Mouse (Mus musculus) stomach, embryonic 15.5 days (tissue): ENCODE data around the gene Slfn9. TPM values are rescaled to one million over a fixed set of nuclear protein-coding genes. Genes with fewer than 3 reads are reported as not detected.
A peak's percentile ranks its signal among the peaks of the same experiment; 100 is the strongest.
"Not testable (repeated sequence)": the region's sequence is repeated elsewhere in the genome, so short reads cannot be mapped to it uniquely, and the experiment has no call there.

Experiments
- ATAC-seq: fragments of 200-750 bp; cut with Nextera tagmentation; 2 replicates; pipeline ENCODE4 v1.8.0; 2017; ENCODE audit warnings: low read depth, moderate number of reproducible peaks, moderate TSS enrichment; ENCODE audit not compliant: insufficient read depth, low FRiP score
- H3K27ac ChIP-seq: fragments of 300-500 bp; sonication (generic); 2 replicates; pipeline ENCODE4 v1.5.1; 2015; ENCODE audit warnings: mild to moderate bottlenecking, inconsistent platforms
- H3K27me3 ChIP-seq: fragments of 300-500 bp; sonication (generic); replicated peaks from 2 replicates; pipeline ENCODE4 v1.6.1; 2015; ENCODE audit warnings: inconsistent platforms
- H3K36me3 ChIP-seq: fragments of 300-500 bp; sonication (generic); 2 replicates; pipeline ENCODE4 v1.6.1; 2015; ENCODE audit warnings: inconsistent platforms
- H3K4me1 ChIP-seq: fragments of 300-500 bp; sonication (generic); 2 replicates; pipeline ENCODE4 v1.6.1; 2015; ENCODE audit warnings: inconsistent platforms
- H3K4me2 ChIP-seq: fragments of 300-500 bp; sonication (generic); 2 replicates; pipeline ENCODE4 v1.6.1; 2015; ENCODE audit warnings: mild to moderate bottlenecking, inconsistent platforms
- H3K4me3 ChIP-seq: fragments of 300-500 bp; sonication (generic); replicated peaks from 2 replicates; pipeline ENCODE4 v1.5.1; 2015; ENCODE audit warnings: inconsistent platforms
- H3K9ac ChIP-seq: fragments of 300-500 bp; sonication (generic); 2 replicates; pipeline ENCODE4 v1.6.1; 2015; ENCODE audit warnings: inconsistent platforms
- H3K9me3 ChIP-seq: fragments of 300-500 bp; sonication (generic); 2 replicates; pipeline ENCODE4 v1.6.1; 2016; ENCODE audit warnings: inconsistent platforms
- WGBS: fragments of 180-500 bp; shearing (Covaris S2); methylation state at CpG from one replicate; pipeline ENCODE4 v1.1.7; 2015; 5-methylcytosine and 5-hydroxymethylcytosine counted together
- polyA plus RNA-seq: library from polyadenylated mRNA; unstranded; fragments of >200 nt; fragmentation: Nextera tagmentation; extraction: Ambion mirVana; gene quantifications from 2 replicates; pipeline ENCODE4 v1.2.1, GENCODE M21; 2015

The Slfn9 gene
- polyA plus RNA-seq, 1 experiment from 2014 or later, result 23.8 TPM

DNA sequence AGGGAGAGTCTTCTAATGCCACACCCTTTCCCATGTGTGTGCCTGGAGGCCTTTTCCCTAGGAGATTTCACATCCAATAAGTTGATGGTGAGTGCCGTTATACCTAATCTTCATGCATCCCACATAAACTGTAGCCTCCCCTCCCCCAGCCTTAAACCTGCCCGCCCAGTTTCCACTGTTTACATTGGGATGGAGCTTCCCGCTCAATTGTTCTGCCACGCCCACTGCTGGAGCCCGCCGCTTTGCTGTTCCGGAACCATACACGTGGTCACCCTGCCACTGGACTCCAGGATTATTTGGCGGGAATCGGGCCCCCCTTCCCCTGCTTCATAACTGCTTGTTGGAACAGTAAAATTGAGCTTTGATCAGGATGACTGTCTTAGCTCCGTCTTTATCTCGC lies 2.3 kb downstream of the Slfn9 start:
- Histone ChIP-seq H3K4me3 (peak overlapping the region; percentile 45), H3K4me1 (peaks cover 15% of the 10 kb centered on the region; the same call in 1 of the 2 replicates), H3K27me3 (no peaks in the 10 kb centered on the region), H3K36me3 (0 out of 2 replicates have a peak, but pooled peaks cover 3% of the 10 kb centered on the region), H3K9me3 (no peaks in the 10 kb centered on the region), H3K9ac (no peak overlapping the region; the same call in 1 of the 2 replicates), H3K27ac (no peak overlapping the region), H3K4me2 (peak overlapping the region; percentile 70)
- WGBS, result 25% methylated on average over 12 of the region's 12 CpGs
- peak; percentile 53; the same call in 1 of the 2 replicates for ATAC-seq

DNA sequence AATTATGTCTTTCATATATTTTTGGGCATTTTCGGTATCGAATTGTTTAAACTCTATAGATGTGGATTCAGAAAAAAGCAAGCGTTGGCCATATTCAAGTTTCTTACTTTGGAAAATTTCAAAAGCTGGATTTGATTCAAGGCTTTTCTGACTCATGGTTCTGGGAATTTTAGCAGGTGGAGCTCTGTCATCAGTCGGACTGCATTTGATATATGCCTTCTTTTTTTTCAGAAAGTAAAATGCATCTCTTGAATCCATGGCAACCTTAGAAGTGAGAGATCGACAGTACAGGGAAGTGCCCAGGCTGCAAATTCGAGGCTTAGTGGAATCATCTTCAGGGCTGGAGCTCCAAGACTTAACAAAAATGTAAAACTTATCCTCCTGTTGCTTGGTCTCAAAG lies 4.0 kb downstream of the Slfn9 start:
- 77% methylated on average over 6 of the region's 6 CpGs for WGBS
- no peak overlapping the region for H3K27ac ChIP-seq

DNA sequence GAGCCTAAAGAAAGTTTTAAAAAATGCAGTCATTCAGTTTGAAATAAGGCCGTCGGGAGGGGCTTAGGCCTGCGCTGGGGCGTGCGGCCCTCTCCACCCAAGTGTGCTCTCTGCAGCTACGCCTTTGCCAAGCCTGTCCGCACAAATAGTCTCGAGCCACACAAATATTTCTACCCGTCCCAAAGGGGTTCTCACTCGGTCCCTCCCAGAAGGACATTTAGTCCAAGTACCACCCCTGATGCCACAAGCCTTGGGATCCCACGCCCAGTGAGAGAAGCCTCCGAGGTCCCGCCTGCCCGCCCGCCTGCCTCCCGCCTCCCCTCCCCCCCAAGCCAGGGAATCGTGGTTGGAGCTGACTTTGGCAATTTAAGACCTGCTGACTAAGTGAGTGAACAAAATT lies 8.4 kb downstream of the Slfn9 start:
- Histone ChIP-seq H3K4me2 (no peak overlapping the region), H3K9ac (no peak overlapping the region), H3K27ac (no peak overlapping the region), H3K4me3 (no peak overlapping the region), H3K9me3 (no peaks in the 10 kb centered on the region), H3K27me3 (no peaks in the 10 kb centered on the region), H3K4me1 (no peaks in the 10 kb centered on the region), H3K36me3 (peaks cover 6% of the 10 kb centered on the region; the same call in 1 of the 2 replicates)
- ATAC-seq, result no peak
- WGBS, result 79% methylated on average over 17 of the region's 17 CpGs

More for the DNA sequence above, 4.0 kb downstream of the Slfn9 start:
- no peak for ATAC-seq
- Histone ChIP-seq H3K27me3 (no peaks in the 10 kb centered on the region), H3K9me3 (no peaks in the 10 kb centered on the region), H3K4me1 (peaks cover 15% of the 10 kb centered on the region; the same call in 1 of the 2 replicates), H3K4me3 (no peak overlapping the region), H3K9ac (no peak overlapping the region), H3K36me3 (0 out of 2 replicates have a peak, but pooled peaks cover 3% of the 10 kb centered on the region), H3K4me2 (no peak overlapping the region)

DNA sequence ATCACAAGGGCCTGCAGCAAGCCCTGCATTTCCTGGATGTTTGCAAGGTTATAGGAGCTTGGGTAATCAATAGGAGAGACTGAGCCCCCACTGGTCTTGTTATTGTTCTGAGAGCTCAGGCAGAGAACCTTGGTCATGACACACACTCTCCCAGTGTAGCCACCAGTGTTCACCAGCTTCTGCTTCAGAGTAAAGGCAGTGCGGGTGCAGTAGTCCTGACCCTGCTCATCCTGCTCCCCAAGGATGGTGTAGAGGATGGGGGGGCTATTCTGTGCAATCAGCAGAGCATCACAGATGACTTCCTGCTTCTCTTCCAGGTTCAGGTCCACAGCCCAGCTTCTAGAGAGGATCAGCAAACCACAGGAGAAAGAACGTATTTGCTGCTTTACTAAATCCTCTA lies 9.2 kb downstream of the Slfn9 start:
- not testable (repeated sequence) for H3K36me3 ChIP-seq, H3K9ac ChIP-seq, H3K4me1 ChIP-seq, ATAC-seq, H3K4me3 ChIP-seq, H3K27ac ChIP-seq, H3K9me3 ChIP-seq, H3K4me2 ChIP-seq, H3K27me3 ChIP-seq
- 92% methylated on average over 2 of the region's 2 CpGs for WGBS

DNA sequence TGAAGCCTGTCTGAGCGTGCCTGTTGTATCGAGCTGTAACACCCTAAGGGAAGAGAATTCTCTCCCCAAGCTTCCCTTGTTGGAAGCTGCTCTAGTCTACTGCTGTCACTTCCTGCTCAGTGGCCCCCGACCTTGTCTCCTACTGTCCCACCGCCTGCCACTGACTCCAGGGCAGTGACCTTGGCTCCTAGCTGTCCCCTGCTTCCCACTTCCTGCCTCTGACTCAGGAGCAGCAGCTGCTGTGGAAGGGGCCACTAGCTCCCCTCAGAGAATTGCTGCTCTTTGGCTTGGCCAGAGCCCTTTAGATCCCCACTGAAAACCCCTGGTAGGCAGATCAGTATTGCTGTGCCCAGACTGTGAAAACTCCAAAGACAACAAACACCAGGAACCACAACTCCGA lies 17.7 kb downstream of the Slfn9 start:
- H3K4me1 ChIP-seq, result no peaks in the 10 kb centered on the region
- H3K27ac ChIP-seq, result no peak overlapping the region
- H3K27me3 ChIP-seq, result no peaks in the 10 kb centered on the region
- no peaks in the 10 kb centered on the region for H3K36me3 ChIP-seq
- 27% methylated on average over 5 of the region's 5 CpGs for WGBS
- no peaks in the 10 kb centered on the region for H3K9me3 ChIP-seq
- H3K4me3 ChIP-seq, result no peak overlapping the region
- H3K4me2 ChIP-seq, result no peak overlapping the region
- no peak overlapping the region for H3K9ac ChIP-seq
- ATAC-seq, result no peak

DNA sequence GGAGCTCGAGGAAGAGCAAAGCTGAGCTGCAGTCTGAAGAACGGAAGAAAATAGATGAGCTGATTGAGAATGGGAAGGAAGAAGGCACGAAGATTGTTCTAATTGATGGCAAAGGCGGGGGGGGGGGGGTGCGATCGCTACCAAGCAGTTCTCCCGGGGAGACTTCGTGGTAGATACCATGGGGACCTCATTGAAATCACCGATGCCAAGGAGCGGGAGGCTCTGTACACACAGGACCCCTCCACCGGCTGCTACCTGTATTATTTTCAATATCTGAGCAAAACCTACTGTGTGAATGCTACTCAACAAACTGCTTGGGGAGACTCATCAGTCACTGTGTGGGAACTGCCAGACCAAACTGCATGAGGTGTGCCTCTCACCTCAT lies 20.0 kb downstream of the Slfn9 start:
- no peak for ATAC-seq
- 0 out of 2 replicates have a peak overlapping the region, but pooled peaks have one; percentile 19 for H3K4me3 ChIP-seq
- H3K36me3 ChIP-seq, result no peaks in the 10 kb centered on the region
- no peaks in the 10 kb centered on the region for H3K4me1 ChIP-seq
- peak overlapping the region; percentile 41 for H3K4me2 ChIP-seq
- H3K9ac ChIP-seq, result no peak overlapping the region
- WGBS, result 69% methylated on average over 11 of the region's 11 CpGs
- H3K27me3 ChIP-seq, result no peaks in the 10 kb centered on the region
- H3K27ac ChIP-seq, result no peak overlapping the region
- no peaks in the 10 kb centered on the region for H3K9me3 ChIP-seq

DNA sequence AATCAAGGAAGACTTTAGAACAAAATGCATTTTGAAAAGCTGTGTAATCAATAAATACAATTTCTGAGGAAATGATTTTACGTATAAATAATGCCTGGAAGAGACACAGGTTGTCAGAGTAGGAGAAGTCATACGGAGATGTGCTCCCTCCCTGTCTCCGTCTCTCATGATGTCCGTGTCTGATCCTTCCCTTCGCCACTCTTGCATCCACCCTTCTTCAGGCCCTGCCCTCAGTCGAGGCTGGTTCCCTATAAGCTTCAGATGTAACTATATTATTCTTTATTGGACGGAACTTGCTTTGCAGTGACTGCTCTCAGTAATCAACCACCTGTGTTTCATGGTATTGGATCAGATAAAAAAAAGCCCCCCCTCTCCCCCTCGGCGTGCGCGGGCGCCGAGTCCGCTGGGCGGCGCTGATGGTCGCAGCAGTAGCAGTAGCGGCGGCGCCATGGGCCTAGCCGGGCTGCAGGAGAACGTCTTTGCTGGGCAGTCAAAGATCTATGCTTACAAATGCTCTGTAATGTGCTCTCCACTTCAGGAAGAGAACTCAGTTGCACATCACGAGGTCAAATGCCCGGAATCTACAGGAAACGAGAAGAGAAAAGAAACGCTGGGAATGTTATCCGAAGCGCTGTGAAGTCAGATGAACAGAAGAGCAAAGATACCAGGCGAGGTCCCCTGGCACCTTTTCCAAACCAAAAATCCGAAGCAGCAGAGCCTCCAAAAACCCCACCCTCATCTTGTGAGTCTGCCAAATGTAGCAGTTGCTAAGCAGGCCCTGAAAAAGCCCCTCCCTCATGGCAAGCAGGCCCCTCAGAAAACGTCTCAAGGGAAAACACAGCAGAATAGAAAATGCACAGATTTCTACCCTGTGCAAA lies 20.7 kb downstream of the Slfn9 start:
- ATAC-seq, result no peak
- H3K27me3 ChIP-seq, result no peaks in the 10 kb centered on the region
- no peaks in the 10 kb centered on the region for H3K36me3 ChIP-seq
- H3K9me3 ChIP-seq, result no peaks in the 10 kb centered on the region
- H3K4me3 ChIP-seq, result peak overlapping the region; percentile 19; the same call in 1 of the 2 replicates
- 9% methylated on average over 31 of the region's 31 CpGs for WGBS
- peak overlapping the region; percentile 41 for H3K4me2 ChIP-seq
- 0 out of 2 replicates have a peak overlapping the region, but pooled peaks have one; percentile 11 for H3K27ac ChIP-seq
- H3K4me1 ChIP-seq, result no peaks in the 10 kb centered on the region
- H3K9ac ChIP-seq, result no peak overlapping the region

DNA sequence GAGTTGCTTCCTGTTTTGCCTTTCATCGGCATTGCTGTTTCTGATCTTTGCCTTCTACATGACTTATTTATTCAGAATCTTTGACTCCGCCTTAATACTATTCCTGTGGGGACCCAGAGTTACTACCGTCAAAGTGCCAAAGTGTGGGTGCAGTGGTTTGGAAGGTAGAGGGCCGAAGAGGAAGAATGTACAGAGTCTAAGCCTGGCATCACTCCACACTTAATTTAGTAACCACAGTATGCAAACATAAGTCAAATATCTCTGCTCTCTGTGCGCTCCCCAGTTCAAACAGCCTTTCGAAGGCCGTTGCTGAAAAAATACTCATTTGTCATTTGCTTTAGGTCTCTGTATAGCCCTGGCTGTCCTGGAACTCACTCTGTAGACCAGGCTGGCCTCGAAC lies 29.4 kb downstream of the Slfn9 start:
- no peaks in the 10 kb centered on the region for H3K36me3 ChIP-seq
- WGBS, result 72% methylated on average over 8 of the region's 8 CpGs
- H3K4me2 ChIP-seq, result no peak overlapping the region
- no peaks in the 10 kb centered on the region for H3K9me3 ChIP-seq
- H3K27me3 ChIP-seq, result no peaks in the 10 kb centered on the region
- H3K9ac ChIP-seq, result no peak overlapping the region
- no peak overlapping the region for H3K4me3 ChIP-seq
- no peak overlapping the region for H3K27ac ChIP-seq
- no peak for ATAC-seq
- no peaks in the 10 kb centered on the region for H3K4me1 ChIP-seq

DNA sequence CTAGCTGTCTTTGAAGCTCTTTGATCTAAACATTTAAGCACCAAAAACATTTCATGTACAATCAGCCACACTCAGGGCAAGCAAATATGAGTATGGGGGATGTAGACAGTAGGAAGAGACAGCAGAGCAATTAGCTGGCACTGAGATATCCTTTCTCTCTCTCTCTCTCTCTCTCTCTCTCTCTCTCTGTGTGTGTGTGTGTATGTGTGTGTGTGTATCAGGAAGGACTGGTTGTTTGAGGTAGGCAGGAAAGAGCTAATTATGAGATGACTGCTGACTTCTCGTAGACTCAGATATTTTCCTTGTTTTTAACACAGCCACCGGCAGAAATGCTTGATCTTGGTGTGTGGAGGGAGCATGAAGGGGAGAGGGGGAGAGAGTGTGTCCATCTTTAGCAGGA lies 29.9 kb downstream of the Slfn9 start:
- Histone ChIP-seq H3K4me1 (no peaks in the 10 kb centered on the region), H3K27me3 (no peaks in the 10 kb centered on the region), H3K9me3 (no peaks in the 10 kb centered on the region), H3K4me3 (no peak overlapping the region), H3K27ac (no peak overlapping the region), H3K9ac (no peak overlapping the region), H3K4me2 (no peak overlapping the region), H3K36me3 (no peaks in the 10 kb centered on the region)
- WGBS, result 53% methylated on average over 2 of the region's 2 CpGs
- ATAC-seq, result no peak

DNA sequence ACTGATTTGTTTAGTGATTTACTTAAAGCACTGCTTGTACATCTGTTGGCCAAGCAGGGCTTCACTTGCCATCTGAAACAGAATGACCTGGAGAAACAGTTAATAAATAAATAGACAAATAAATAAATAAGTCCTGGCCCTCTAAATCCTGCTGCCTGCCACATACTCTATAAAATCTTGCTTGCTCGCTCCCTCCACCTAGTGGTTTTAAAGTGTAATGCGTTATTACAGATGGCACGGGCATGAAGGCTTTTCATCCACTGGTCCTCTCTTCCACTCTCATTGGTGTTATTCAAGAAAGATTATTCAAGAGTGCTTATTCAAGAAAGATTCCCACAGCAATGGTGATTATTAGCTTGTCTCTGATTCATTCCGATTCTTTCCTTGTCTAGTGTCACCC lies 32.0 kb downstream of the Slfn9 start:
- Histone ChIP-seq H3K4me3 (no peak overlapping the region), H3K36me3 (no peaks in the 10 kb centered on the region), H3K4me1 (no peaks in the 10 kb centered on the region), H3K9ac (no peak overlapping the region), H3K9me3 (no peaks in the 10 kb centered on the region), H3K27ac (no peak overlapping the region), H3K27me3 (no peaks in the 10 kb centered on the region), H3K4me2 (no peak overlapping the region)
- 14% methylated on average over 4 of the region's 4 CpGs for WGBS
- ATAC-seq, result no peak

DNA sequence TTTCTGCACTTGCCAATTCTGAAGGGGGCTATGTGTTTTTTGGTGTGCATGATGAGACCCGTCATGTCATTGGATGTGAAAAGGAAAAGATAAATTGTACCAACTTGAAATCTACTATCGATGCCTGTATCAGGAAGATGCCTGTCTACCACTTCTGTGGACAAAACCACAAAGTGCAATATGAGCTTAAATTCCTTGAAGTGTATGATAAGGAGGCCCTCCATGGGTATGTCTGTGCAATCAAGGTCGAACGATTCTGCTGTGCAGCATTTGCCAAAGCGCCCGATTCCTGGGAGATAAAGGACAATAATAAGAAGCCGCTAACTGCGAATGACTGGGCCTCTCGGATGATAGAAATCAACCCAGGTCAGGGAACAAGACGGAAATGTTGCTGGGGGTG lies 34.7 kb downstream of the Slfn9 start:
- Histone ChIP-seq H3K27me3 (peaks cover 16% of the 10 kb centered on the region), H3K27ac (no peak overlapping the region), H3K4me2 (no peak overlapping the region), H3K9me3 (no peaks in the 10 kb centered on the region), H3K9ac (no peak overlapping the region), H3K36me3 (no peaks in the 10 kb centered on the region), H3K4me3 (no peak overlapping the region), H3K4me1 (peaks cover 3% of the 10 kb centered on the region; the same call in 1 of the 2 replicates)
- ATAC-seq, result no peak
- 71% methylated on average over 10 of the region's 10 CpGs for WGBS

DNA sequence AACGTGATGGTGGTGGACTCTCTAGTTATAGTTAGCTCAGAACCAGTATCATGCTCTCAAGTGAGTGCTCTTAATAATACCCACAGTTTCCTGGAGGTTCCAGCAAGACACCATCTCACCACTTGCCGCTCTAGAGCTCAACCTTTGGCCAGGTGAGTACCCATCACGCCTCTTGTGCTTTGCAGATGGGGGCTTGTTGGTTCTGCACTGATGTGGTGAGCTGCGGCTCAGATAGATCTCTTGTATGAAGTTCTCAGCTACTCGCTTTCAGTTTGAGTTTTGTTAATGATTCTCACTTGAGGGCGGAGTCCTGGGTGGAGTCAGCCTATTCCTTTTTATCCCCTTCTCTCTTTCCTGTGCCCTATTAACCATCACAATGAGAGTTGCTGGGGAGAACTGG lies 37.0 kb downstream of the Slfn9 start:
- peaks cover 34% of the 10 kb centered on the region for H3K27me3 ChIP-seq

More for the DNA sequence above, 37.0 kb downstream of the Slfn9 start:
- Histone ChIP-seq H3K36me3 (no peaks in the 10 kb centered on the region), H3K27ac (no peak overlapping the region), H3K4me3 (no peak overlapping the region), H3K4me2 (no peak overlapping the region), H3K4me1 (peaks cover 13% of the 10 kb centered on the region; the same call in 1 of the 2 replicates), H3K9me3 (no peaks in the 10 kb centered on the region), H3K9ac (no peak overlapping the region)
- no peak for ATAC-seq
- 71% methylated on average over 6 of the region's 6 CpGs for WGBS
